Mouse (Mus musculus): ENCODE data around the gene Camk2n1. TPM values are rescaled to one million over a fixed set of nuclear protein-coding genes. Genes with fewer than 3 reads are reported as not detected.

Gene Camk2n1
- total RNA-seq (2014; rRNA removed) (34.9 and 37.5 TPM in 2 replicates), polyA plus RNA-seq (2015; fragmentation: Nextera tagmentation; extraction: Ambion mirVana) (29.5 and 33.5 TPM in 2 replicates)

DNA sequence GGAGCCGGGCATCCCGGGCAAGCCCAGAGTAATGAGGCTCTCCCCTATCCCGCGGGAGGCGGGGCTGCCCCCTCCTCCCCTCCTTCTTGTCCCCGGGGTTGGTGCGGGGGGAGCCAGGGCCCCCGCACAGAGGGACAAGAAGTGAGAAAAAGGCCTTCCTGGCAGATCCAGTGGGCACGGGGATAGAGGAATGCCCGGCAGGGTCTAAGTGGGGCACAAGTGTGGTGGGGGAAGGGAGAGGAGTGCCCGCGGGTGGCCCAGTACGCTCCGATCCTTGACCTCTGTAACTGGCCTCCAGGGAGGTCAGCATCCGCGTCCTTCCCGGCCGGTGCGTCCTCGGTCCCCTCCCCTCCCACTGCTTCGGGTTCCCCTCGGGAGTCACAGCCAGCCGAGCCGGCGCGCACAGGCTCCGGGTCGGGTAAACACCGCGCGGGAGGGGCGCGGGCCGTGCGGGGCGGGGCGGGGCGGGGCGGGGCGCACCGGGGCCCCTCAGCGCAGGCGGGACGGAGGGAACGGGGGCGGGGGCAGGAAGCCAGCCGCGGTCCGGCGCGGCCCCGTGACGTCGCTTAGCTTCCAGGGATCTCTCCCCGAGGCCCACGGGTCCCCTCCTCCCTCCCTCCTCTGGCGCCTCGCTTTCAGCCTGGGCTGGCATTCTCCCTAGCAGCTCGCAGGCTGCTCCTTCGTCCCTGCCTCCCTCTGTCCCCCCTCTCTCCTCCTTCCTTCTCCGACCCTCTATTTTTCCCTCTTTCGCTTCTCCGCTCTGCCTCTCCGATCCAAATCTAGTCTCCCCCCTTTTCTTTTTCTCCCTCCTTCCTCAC lies at the start of gene Camk2n1:
Gene Camk2n1, plus strand, starts transcription at position 562 of the 818 bp plus-strand sequence.
- no peaks in the 10 kb centered on the region for H3K36me3 ChIP-seq (ENCODE audit: insufficient read depth, low read length)
- peak within 1 kb of the TSS; percentile 95 for H3K27ac ChIP-seq
- peak within 1 kb of the TSS; percentile 91 for H3K9ac ChIP-seq (replicated peaks; ENCODE audit: low read length)
- peaks cover 19% of the 10 kb centered on the region for H3K4me1 ChIP-seq (ENCODE audit: insufficient read depth, low read length)
- TF ChIP-seq CTCF (IDR thresholded peaks at IDR 0.05; ENCODE audit: low read depth): no peak
- peak within 1 kb of the TSS; percentile 90 for H3K4me2 ChIP-seq (ENCODE audit: low read depth, low read length)
- peak; percentile 85 for DNase-seq (ENCODE audit: low spot score)
- no peaks in the 10 kb centered on the region for H3K27me3 ChIP-seq (ENCODE audit: insufficient read depth, low read length)
- H3K9me3 ChIP-seq (ENCODE audit: low read length): no peaks in the 10 kb centered on the region
- under 1% methylated on average over 53 of the region's 64 CpGs for WGBS
- peak within 1 kb of the TSS; percentile 78 for H3K4me3 ChIP-seq (ENCODE audit: low read length)
- ATAC-seq: peak; percentile 84

- Histone ChIP-seq H3K27ac (no peak overlapping the region), H3K4me3 (ENCODE audit: low read length) (no peak overlapping the region), H3K4me2 (ENCODE audit: low read depth, low read length) (no peak overlapping the region), H3K9me3 (ENCODE audit: low read length) (no peaks in the 10 kb centered on the region), H3K36me3 (ENCODE audit: insufficient read depth, low read length) (no peaks in the 10 kb centered on the region), H3K4me1 (ENCODE audit: insufficient read depth, low read length) (no peaks in the 10 kb centered on the region), H3K27me3 (ENCODE audit: insufficient read depth, low read length) (no peaks in the 10 kb centered on the region), H3K9ac (replicated peaks; ENCODE audit: low read length) (no peak overlapping the region)
- 3% methylated on average over 2 of the region's 2 CpGs for WGBS
- no peak for DNase-seq (ENCODE audit: low spot score)
- peak; percentile 56 for TF ChIP-seq CTCF (IDR thresholded peaks at IDR 0.05; ENCODE audit: low read depth)
- no peak for ATAC-seq
Measured at GRCm38 (mm10) chr4:138404806-138405205, 49.3 kb upstream of the Camk2n1 start.

DNA sequence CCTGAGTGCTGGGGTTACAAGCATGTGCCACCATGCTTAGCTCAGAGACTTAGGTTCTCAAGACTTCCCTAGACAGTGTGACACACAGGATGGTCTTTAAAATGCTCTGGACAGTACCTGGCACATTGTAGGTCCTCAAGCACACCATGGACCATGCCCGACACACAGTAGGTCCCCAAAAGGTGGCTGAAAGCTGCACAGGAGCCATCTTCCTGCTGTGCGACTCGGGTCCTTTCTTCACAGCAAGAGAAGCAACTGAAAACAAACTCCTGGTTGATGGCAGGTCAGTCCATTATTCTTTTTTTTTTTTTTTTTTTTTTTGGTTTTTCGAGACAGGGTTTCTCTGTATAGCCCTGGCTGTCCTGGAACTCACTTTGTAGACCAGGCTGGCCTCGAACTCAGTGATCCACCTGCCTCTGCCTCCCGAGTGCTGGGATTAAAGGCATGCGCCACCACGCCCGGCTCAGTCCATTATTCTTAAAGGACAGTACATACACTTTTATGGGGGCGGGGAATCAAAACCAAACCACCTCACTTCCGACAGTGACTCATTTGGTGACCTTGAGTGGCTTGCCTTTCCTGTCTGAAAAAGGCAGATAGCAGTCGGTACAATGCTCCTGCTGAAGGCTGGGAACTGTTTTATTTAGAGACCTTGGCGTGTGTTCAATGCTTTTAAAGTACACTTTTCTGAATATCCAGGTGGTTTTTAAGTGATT lies 46.5 kb upstream of the Camk2n1 start:
- DNase-seq (ENCODE audit: low spot score) (no peak), ATAC-seq (no peak)
- H3K4me3 ChIP-seq (ENCODE audit: low read length): no peak overlapping the region
- H3K9ac ChIP-seq (replicated peaks; ENCODE audit: low read length): no peak overlapping the region
- H3K4me1 ChIP-seq (ENCODE audit: insufficient read depth, low read length): no peaks in the 10 kb centered on the region
- no peaks in the 10 kb centered on the region for H3K36me3 ChIP-seq (ENCODE audit: insufficient read depth, low read length)
- no peak overlapping the region for H3K4me2 ChIP-seq (ENCODE audit: low read depth, low read length)
- H3K27me3 ChIP-seq (ENCODE audit: insufficient read depth, low read length): no peaks in the 10 kb centered on the region
- H3K27ac ChIP-seq: no peak overlapping the region
- 87% methylated on average over 11 of the region's 13 CpGs for WGBS
- H3K9me3 ChIP-seq (ENCODE audit: low read length): no peaks in the 10 kb centered on the region
- TF ChIP-seq CTCF (IDR thresholded peaks at IDR 0.05; ENCODE audit: low read depth): no peak

- Histone ChIP-seq H3K27me3 (ENCODE audit: insufficient read depth, low read length) (no peaks in the 10 kb centered on the region), H3K4me2 (ENCODE audit: low read depth, low read length) (no peak overlapping the region), H3K4me1 (ENCODE audit: insufficient read depth, low read length) (peaks cover 4% of the 10 kb centered on the region; the same call in 1 of the 2 replicates), H3K27ac (no peak overlapping the region), H3K36me3 (ENCODE audit: insufficient read depth, low read length) (no peaks in the 10 kb centered on the region), H3K9ac (replicated peaks; ENCODE audit: low read length) (no peak overlapping the region), H3K4me3 (ENCODE audit: low read length) (no peak overlapping the region), H3K9me3 (ENCODE audit: low read length) (no peaks in the 10 kb centered on the region)
- ATAC-seq (0 out of 2 replicates have a peak, but pooled peaks have one; percentile 29), DNase-seq (ENCODE audit: low spot score) (no peak)
- TF ChIP-seq CTCF (IDR thresholded peaks at IDR 0.05; ENCODE audit: low read depth): no peak
- WGBS: 19% methylated on average over 5 of the region's 5 CpGs
Measured at GRCm38 (mm10) chr4:138411011-138411410, 43.1 kb upstream of the Camk2n1 start.

- no peak overlapping the region for H3K4me3 ChIP-seq (ENCODE audit: low read length)
- DNase-seq (ENCODE audit: low spot score) (no peak), ATAC-seq (no peak)
- no peaks in the 10 kb centered on the region for H3K36me3 ChIP-seq (ENCODE audit: insufficient read depth, low read length)
- H3K27me3 ChIP-seq (ENCODE audit: insufficient read depth, low read length): no peaks in the 10 kb centered on the region
- H3K9me3 ChIP-seq (ENCODE audit: low read length): no peaks in the 10 kb centered on the region
- no peak overlapping the region for H3K27ac ChIP-seq
- no peak for TF ChIP-seq CTCF (IDR thresholded peaks at IDR 0.05; ENCODE audit: low read depth)
- H3K4me2 ChIP-seq (ENCODE audit: low read depth, low read length): no peak overlapping the region
- H3K9ac ChIP-seq (replicated peaks; ENCODE audit: low read length): no peak overlapping the region
- 57% methylated on average over 7 of the region's 7 CpGs for WGBS
- H3K4me1 ChIP-seq (ENCODE audit: insufficient read depth, low read length): peaks cover 4% of the 10 kb centered on the region; the same call in 1 of the 2 replicates
Measured at GRCm38 (mm10) chr4:138411504-138412121, 42.5 kb upstream of the Camk2n1 start.

- DNase-seq (ENCODE audit: low spot score) (peak; percentile 65), ATAC-seq (peak; percentile 69)
- peak overlapping the region; percentile 74 for H3K27ac ChIP-seq
- peaks cover 9% of the 10 kb centered on the region; the same call in 1 of the 2 replicates for H3K4me1 ChIP-seq (ENCODE audit: insufficient read depth, low read length)
- H3K9me3 ChIP-seq (ENCODE audit: low read length): no peaks in the 10 kb centered on the region
- WGBS: 26% methylated on average over 6 of the region's 6 CpGs
- H3K36me3 ChIP-seq (ENCODE audit: insufficient read depth, low read length): no peaks in the 10 kb centered on the region
- H3K4me2 ChIP-seq (ENCODE audit: low read depth, low read length): 0 out of 2 replicates have a peak overlapping the region, but pooled peaks have one; percentile 3
- TF ChIP-seq CTCF (IDR thresholded peaks at IDR 0.05; ENCODE audit: low read depth): no peak
- no peak overlapping the region for H3K4me3 ChIP-seq (ENCODE audit: low read length)
- 0 out of 2 replicates have a peak overlapping the region, but pooled peaks have one; percentile 17 for H3K9ac ChIP-seq (replicated peaks; ENCODE audit: low read length)
- H3K27me3 ChIP-seq (ENCODE audit: insufficient read depth, low read length): no peaks in the 10 kb centered on the region
Measured at GRCm38 (mm10) chr4:138414725-138415124, 39.4 kb upstream of the Camk2n1 start.

Measured in hindbrain, postnatal 0 days (tissue).